Mouse (Mus musculus) testis, postnatal 10 days (tissue): ENCODE results near the gene March6.

ENCODE experiments used
- DNase-seq: peaks from one replicate; pipeline ENCODE4 v3.0.0; 2021; ENCODE audit warnings: low spot score

The March6 gene

DNA sequence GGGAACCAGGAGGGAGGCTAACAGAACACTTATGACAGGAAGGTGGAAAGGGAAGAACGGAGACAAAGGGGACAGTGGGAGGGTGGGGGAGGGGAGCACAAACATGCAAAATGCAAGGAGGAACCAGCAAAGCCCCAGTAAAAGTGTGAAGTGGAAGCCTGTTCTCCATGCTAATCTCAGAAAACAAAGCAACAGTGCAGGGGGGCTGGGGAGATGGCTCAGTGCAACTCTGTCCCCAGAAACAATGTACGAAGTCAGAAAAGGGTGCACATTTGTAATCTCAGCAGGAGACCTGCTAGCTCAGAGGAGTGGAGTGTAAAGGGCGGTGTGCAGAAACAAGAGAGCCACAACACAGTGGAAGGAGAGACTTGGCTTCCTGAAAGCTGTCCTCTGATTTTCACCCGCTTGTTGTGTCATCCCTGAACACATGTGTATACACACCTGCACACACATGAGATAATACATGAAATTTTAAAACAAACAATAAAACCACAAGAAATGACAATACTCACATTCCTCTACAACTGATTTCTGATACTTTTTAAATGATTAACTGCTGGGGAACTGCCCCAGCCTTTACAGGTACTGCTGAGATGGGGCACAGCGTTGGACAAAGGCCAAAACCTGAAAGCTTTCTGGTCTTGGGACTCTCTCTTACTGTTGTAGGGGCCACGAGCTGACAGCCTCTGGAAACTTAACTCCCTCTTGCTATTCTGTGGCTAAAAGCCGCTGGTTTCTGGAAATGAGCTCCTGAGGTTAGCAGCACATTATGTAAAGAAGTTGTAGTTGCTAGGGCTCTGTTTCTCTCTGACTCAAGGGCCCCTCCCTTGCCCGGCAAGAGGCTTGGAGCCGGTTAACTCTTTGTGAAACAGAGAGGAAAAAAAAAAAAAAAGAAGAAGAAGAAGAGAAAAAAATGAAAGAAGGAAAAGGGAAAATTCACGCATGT lies 11.4 kb upstream of the March6 start:
- no peak for DNase-seq

DNA sequence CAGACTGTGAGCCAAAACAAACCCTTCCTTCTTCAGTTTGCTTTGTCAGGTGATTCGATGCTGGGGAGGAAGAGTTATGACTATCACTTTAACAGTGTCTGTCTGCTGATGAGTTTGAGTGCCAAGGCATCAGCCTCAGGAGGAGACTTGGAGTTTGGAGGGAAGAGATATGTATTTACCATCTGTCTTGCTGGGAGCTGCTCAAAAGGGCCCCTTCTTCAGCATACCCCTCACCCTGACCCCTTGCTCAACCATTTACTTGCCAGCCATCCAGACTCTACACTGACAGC lies 9.6 kb upstream of the March6 start:
- DNase-seq: peak; percentile 26

DNA sequence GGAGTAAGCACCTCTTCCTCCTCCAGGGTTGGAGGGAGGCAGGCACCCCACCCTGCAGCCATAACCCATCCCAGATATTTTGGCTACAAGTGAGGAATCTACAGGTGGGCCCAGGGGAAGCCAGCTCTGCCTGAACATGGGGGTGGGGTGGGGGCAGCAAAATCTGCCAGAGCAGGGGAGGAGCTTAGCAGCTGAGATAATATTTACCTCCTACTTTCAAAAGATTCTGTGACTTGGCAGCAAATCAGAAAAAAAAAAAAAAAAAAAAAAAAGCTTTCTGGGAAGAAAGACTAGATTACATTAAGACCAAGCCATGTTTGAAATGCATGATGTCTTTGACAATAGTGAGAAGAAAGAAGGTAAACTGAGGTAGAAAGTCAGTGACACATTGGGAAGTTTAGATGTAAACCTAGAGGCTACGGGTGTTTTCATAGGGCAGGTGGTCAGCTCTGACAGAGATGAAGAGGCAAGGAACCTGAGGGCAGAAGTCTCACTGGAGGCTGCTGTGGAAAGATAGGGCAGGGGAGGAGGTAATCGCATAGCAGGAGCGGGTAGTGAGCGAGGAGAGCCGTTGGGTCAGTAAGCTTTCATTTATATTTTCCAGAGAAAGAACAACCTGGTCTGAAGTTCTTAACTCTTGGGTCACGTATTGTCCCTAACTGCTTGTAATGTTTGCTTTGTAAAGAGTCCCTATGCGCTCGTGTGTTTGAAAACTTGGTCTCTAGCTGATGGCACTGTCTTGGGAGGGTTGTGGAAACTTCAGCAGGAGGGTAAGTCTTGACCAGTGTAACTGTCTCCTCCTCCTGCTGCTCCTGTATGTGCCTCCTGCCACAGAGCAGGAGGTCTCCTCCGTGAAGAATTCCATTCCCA lies 9.0 kb upstream of the March6 start:
- DNase-seq: peak; percentile 28

DNA sequence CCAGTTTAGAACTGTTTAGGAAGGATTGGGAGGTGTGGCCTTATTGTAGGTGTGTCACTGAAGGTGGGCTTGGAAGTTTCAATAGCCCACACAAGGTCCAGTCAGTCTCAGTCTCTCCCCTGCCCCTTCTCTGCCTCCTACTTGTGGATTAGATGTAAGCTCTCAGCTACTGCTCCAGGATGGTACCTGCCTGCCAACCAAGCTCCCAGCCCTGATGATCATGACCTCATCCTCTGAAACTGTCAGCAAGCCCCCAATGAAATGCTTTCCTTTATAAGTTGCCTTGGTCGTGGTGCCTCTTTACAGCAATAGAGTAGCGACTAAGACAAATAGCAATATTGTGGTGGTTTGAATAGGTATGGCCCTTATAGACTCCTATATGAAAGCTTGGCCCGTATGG lies 7.5 kb upstream of the March6 start:
- no peak for DNase-seq

DNA sequence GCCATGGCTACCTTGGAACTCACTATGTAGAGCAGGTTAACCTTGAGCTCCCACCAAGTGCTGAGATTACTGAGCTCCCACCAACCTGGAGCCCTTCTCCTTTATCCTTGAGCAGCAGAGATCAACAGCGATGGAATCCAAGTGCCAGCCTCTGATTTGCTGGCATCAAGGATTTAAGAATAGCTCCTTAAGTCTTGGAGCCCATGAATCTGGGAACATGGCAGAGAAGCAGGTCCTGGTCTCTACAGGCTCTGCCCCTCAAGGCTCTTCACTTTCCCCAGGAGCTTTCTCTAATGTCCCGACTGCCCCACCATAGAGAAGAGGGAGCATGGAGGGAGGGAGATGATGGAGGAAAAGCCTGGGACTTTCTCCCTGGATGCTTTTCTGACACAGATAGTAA lies 6.9 kb upstream of the March6 start:
- DNase-seq: no peak

DNA sequence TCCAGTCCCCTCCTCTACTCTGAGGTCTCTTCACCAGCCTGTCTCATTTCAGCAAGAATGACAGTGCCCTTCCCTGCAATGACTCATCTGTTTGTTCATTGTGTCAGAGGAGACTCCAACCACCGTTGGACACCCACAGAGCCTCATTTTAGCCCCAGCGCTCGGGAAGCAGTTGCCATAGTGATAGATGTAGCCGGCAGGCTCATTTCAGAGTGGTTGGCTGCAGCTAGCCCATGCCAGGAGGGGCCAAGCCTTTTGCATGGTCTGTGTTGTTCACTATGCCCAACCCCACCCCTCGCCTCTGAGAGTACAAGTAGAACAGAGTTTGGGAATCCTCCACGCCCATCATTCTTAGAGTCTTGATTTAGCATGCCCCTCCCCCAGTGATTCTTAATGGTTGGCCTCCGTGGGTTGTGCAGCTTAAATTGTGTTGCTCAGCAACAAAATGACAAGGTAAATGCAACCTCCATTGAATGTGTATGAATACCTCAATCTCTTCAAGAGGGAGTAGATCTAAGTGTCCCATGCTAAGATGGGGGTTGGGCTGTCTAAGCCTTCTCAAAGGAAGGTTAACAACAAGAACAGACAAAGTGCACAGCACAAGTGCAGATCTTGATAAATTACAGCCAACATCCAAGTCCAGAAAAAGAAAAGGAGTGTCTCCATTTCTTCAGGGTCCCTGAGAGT lies 5.3 kb upstream of the March6 start:
- no peak for DNase-seq

DNA sequence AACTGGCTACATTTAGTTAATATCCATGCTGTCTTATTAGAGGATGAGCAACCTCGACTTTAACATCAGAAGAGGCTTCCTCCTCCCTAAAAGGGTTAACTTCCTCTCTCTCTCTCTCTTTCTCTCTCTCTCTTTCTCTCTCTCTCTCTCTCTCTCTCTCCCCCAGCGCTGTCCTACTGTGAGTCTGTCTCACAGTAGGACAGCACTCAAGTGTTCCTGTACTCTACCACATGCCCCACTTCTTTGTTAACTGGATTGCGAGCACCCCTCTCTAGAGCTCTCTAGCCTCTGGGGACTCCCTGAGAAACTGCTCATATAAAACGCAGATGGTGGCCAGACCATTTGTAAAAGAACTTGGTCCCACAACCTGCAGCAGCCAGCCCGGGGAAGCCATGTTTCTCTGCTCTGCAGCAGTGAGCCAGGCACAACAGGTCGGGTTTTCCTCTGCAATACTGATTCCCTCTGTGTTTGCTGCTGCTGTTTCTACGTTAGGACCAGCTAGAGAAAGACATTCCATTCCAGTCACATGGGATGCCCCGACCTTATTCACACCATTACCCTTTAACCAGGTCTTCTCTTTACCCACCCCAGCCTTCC lies 4.5 kb upstream of the March6 start:
- DNase-seq: no peak

DNA sequence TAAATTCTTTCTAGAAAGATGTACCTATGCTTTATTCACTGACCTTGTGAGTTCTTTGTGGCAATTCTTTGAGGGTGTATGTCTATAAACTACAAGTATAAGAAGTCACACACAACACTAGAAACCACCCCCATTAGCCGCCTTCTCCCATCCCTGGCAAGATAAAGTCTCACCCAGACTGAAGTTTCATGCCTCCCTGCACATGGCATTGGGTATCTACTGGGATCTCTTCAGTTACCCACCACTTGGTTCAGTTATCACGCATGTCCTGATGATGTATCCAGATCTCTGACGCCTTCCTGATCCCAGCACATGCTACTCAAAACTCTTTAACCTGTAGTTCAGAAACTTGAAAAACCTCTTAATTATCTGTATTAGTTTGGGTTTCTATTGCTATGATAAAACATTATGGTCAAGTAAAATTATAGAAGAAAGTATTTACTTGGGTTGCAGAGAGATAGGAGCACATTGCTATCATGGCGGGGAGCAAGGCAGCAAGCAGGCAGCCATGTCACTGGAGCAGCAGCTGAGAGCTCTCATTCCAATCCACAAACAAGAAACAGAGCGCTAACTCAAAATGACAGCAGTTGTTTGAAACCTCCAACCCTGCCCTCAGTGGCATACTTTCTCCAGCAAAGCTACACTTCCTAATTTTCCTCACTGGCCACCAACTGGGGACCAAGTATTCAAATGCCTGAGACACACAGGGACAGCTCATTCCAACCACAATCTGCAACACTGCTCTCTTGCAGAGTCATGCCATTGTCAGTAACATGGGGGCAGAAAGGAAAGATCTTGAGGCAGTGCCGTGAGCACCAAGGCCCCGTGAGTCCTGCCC lies 3.8 kb upstream of the March6 start:
- DNase-seq: peak; percentile 24

DNA sequence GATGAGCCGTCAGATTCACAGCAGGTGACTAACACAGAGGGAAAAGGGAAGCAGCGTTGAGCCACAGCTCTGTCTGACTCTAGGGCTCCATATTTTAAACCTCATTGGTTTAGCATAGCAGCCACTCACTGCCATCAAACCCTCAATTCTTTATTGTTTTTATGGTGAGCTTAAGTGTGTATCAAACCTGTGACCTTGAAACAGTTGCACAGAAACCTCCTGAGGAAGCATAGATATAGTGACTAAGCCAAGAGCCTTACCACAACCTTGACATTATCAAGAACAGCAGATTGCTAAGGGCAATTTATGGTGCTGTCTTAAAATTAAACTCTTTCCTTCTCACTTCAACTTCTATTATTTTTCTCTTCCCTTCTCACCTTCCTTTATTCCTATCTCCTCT lies 2.7 kb upstream of the March6 start:
- no peak for DNase-seq

DNA sequence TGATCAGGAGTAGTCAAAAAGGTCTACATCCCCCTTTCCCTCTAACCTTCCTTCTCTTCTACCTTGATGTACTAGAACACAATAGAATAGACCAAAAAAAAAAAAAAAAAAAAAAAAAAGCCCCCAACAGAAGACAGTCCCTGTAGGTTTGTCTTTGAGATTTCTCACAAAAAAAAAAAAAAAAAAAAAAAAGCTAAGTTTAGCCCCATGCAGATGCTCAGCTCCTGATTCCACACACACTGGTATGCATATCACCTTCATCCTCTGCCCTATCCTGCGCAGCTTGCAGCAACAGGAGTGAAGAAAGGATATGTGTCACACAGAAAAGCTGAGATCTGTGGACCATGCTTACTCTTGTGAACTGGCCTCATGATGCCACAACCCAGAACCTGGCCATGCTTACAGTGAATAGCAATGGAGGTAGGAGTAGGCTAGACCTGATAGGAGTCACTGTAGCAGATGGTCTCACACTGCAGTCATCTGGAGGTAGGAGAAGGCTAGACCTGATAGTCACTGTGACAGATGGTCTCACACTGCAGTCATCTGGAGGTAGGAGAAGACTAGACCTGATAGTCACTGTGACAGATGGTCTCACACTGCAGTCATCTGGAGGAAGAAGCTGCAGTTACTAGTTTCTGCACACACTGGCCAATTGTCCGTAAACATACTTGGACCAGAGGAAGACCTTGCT lies 1.6 kb upstream of the March6 start:
- no peak for DNase-seq

DNA sequence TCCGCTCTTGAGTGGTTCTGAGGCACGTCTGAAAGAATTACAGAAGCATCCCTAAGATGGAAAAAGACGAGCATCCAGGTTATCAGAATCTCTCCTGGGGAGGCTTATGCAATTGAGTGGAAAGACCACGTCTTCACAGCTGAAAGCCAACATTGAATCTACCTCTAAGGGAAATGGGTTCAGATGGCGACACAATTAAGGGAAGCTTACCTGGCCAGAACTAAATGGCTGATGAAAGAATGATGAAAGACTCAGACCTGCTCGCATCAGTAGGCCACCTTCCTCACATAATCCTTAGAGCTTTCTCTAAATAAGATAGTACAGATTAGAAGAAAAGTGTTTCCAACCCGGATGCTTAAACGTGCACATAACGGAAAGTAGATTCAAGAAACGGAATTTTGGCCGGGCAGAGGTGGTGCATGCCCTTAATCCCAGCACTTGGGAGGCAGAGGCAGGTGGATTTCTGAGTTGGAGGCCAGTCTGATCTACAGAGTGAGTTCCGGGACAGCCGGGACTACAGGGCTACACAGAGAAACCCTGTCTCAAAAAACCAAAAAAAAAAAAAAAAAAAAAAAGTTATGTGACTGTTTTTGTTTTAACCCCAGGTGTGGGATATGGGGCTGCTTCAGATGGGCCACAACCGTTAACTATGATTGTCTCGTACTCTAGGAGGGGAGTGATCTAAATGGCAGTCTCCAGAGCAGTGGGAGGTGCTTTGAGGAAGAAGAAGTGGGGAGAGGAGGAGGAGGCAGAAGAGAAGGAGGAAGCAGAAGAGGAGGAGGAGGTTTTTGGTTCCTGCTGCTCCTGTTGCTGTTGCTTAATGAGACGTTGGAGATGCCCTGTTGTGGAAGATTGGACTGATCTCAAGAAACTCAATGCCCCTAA lies 835 bp upstream of the March6 start:
- DNase-seq: no peak

DNA sequence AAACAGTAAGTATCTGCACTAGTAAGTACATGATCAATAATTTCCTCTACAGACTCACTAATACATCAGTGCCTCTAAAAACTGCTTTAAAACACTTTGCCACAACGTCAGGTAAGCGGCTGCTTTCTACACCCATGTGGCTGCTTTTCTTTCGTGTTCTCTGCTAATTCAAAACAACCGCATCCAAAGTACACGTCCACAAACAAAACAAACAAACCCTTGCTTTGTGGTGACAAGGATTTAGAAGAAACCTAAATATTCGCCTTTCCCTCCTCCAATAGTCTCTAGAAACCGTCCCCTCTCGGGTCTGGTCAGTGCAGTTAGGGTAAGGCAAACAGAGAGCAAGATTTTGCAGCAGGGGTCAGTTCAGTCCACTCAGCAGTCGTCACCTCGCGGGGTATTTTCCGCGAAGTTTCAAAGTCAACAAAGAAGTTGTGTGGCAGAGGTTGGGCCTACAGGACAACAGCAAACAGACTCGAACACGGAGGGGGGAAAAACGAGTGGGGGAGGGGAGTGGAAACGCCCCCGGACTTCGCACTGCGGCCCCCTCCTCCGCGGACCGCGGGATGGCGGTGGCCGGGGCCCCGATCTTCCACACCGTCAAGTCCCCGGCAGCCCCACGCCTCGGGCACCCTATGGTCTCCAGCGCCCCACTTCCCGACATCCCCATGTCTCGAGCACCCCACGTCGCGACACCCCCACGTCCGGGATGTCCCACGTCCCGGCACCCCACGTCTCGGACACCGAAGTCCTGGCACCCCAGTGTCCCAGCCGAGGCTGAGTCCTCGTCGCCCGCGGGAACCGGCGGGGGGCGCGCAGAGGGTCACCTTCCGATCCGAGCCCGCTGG lies 818 bp downstream of the March6 start:
- DNase-seq: peak; percentile 67

DNA sequence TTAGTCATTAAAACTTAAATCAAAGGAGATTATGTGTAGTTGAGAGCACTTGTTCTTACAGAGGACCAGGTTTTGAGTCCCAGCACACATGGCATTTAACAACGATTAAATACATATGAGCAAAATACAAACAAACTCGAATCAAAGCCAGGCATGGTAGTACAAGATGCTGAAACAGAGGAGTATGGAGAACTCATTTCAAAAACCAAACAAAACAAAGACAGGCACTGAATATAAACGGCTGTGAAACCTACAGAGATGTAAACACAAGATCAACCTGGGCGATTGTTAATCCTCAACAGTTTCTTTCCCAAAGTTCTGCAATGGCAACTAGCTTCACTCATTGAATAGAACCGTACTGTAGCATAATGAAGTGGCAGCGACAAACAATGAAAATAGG lies 1.8 kb downstream of the March6 start:
- DNase-seq: no peak

DNA sequence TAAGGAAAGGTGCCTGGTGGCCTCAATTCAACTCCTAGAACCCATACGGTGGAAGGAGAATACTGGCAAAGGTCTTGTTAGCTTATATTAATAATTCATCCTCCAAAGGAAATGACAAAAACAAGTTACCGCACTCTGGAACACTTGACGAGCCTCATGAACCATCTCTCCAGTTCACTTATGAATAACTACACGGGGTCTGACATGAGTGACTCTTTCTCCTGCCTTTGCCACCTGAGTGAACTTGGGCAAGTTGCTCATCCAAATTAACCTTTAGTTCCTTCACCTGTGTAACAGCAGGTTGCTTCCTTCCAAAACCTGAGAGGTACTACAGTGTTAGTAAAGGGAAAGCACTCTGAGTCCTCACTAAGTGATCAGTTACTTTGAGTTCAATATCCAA lies 2.4 kb downstream of the March6 start:
- no peak for DNase-seq

DNA sequence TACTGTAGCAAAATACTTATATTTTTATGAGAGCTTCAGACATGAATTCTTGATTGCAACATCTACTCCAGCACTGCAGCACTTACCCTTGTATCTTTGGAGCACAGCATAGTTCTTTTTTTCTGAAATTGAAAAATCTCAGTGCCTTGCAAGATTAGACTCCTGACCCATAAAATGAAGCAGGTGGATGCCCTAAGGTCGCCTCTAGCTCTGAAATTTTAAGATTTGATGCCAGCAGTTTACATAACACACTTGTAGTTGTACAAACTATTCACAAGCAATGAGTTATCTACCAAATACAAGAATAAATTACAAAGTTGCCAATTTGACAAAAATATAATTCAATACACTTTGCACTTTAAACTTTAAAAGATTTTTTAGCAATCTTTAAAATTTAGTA lies 4.4 kb downstream of the March6 start:
- no peak for DNase-seq

DNA sequence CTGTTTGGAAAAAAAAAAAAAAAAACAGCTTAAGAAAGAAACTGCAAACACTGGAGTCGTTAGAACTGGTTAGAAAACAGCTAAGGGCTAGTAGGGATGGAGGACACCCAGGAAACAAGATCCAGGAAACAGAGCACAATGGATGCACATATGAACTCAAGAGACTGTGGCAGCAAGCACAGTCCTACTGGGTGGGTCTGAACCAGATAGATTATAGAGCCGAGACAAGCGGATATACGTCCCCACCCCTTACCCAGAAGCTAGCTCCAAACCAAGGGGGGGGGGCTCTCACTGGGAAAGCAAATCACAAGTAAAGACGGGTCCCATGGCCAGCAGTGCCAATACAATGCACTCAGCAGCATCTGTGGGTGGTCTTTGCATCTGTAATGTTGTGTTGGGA lies 11.9 kb downstream of the March6 start:
- no peak for DNase-seq

DNA sequence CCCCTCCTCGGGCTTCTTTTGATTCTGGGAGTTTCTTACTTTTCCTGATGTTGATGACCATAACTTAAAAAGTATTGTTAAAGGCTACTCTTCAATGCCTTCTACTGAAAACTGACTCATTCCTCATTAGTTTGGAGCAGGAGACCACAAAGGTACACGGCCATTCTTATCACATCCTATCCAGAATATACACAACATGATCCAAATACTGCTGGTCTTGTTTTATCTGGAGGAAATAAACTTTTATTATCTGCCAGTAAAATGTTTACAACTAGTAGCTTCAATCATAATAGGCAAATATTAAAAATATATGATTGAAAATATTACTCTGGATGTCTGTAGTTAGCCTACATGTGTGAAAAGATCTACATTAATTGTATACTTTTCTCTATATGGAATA lies 12.5 kb downstream of the March6 start:
- no peak for DNase-seq

DNA sequence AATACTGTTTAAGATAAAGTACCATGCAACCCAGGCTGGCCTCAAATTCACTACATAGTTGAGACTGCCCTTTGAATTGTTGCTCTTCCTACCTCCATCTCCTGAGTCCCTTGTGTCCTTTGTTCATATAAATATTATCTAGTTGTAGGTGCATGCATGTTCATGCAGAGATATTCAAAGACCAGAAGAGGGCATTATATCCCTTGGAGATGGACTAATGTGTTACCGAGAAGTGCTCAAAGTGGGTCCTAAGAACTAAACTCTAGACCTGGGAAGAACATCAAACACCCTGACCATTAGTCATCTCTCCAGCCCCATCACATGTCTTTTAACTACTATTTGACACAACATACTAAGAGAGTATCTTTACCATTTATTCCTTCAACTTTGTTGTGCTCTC lies 13.7 kb downstream of the March6 start:
- DNase-seq: no peak

DNA sequence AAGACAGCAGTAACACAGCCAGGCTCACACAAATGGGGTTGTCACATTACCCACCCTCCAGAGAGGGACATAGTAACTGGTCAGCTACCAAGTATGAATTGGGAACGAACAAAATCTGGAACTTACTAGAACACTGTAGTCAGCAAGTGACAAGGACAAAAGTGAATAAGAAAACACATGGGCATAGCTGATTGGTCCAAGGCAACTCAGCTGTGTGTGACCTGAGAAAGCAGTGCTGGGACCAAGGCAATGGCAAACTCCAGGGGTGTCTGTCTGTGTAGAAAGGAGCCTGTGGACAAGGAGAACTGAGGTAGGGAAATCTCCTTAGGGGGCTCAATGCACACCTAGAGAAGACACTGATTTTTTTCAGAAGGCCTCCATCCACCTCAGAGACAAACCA lies 19.1 kb downstream of the March6 start:
- DNase-seq: no peak
